Mouse (Mus musculus): ENCODE measurements around the gene Slc25a10. TPM values are rescaled to one million over a fixed set of nuclear protein-coding genes. Genes with fewer than 3 reads are reported as not detected.

The Slc25a10 gene
- polyA plus RNA-seq, 1 experiment, result 68.3 TPM

- TF ChIP-seq CTCF (IDR thresholded peaks at IDR 0.05; ENCODE audit: control insufficient read depth, insufficient read depth, insufficient replicate concordance, low read depth, low read length) (no peak), POLR2A (IDR thresholded peaks at IDR 0.05; ENCODE audit: control insufficient read depth, low read depth, low read length) (no peak)
- Histone ChIP-seq H3K27me3 (ENCODE audit: control insufficient read depth, insufficient read depth, low read length) (no peaks in the 10 kb centered on the region), H3K27ac (ENCODE audit: control insufficient read depth, insufficient read depth, low read depth, low read length) (no peak overlapping the region), H3K4me1 (ENCODE audit: control insufficient read depth, insufficient read depth, low read length) (peaks cover 5% of the 10 kb centered on the region; the same call in 1 of the 2 replicates), H3K36me3 (ENCODE audit: control insufficient read depth, insufficient read depth, low read length) (no peaks in the 10 kb centered on the region; the same call in 1 of the 2 replicates), H3K4me3 (ENCODE audit: control insufficient read depth, low read depth, low read length) (no peak overlapping the region)
Measured at GRCm38 (mm10) chr11:120464365-120464764, 27.3 kb upstream of the Slc25a10 start.

GRCm38 (mm10) chr11:120465521-120465920, 26.1 kb upstream of the Slc25a10 start:
- no peak overlapping the region for H3K27ac ChIP-seq (ENCODE audit: control insufficient read depth, insufficient read depth, low read depth, low read length)
- no peak overlapping the region for H3K4me3 ChIP-seq (ENCODE audit: control insufficient read depth, low read depth, low read length)
- H3K36me3 ChIP-seq (ENCODE audit: control insufficient read depth, insufficient read depth, low read length), result peaks cover 1% of the 10 kb centered on the region; the same call in 1 of the 2 replicates

GRCm38 (mm10) chr11:120467051-120467735, 24.4 kb upstream of the Slc25a10 start, which contains the start of gene Arl16:
Gene Arl16 (minus strand): TSS chr11:120467607.
- Histone ChIP-seq H3K27me3 (ENCODE audit: control insufficient read depth, insufficient read depth, low read length) (no peaks in the 10 kb centered on the region), H3K4me1 (ENCODE audit: control insufficient read depth, insufficient read depth, low read length) (peaks cover 5% of the 10 kb centered on the region; the same call in 1 of the 2 replicates), H3K36me3 (ENCODE audit: control insufficient read depth, insufficient read depth, low read length) (peaks cover 1% of the 10 kb centered on the region; the same call in 1 of the 2 replicates), H3K27ac (ENCODE audit: control insufficient read depth, insufficient read depth, low read depth, low read length) (peak within 1 kb of the TSS; percentile 73), H3K4me3 (ENCODE audit: control insufficient read depth, low read depth, low read length) (peak within 1 kb of the TSS; percentile 95)
- TF ChIP-seq POLR2A (IDR thresholded peaks at IDR 0.05; ENCODE audit: control insufficient read depth, low read depth, low read length) (peak; percentile 88), CTCF (IDR thresholded peaks at IDR 0.05; ENCODE audit: control insufficient read depth, insufficient read depth, insufficient replicate concordance, low read depth, low read length) (no peak)

More at GRCm38 (mm10) chr11:120465521-120465920, 26.1 kb upstream of the Slc25a10 start:
- H3K27me3 ChIP-seq (ENCODE audit: control insufficient read depth, insufficient read depth, low read length), result no peaks in the 10 kb centered on the region
- TF ChIP-seq CTCF (IDR thresholded peaks at IDR 0.05; ENCODE audit: control insufficient read depth, insufficient read depth, insufficient replicate concordance, low read depth, low read length), result no peak
- no peak for TF ChIP-seq POLR2A (IDR thresholded peaks at IDR 0.05; ENCODE audit: control insufficient read depth, low read depth, low read length)
- H3K4me1 ChIP-seq (ENCODE audit: control insufficient read depth, insufficient read depth, low read length), result peaks cover 5% of the 10 kb centered on the region; the same call in 1 of the 2 replicates

- H3K27ac ChIP-seq (ENCODE audit: control insufficient read depth, insufficient read depth, low read depth, low read length), result peak overlapping the region; percentile 73
- H3K27me3 ChIP-seq (ENCODE audit: control insufficient read depth, insufficient read depth, low read length), result no peaks in the 10 kb centered on the region
- H3K4me1 ChIP-seq (ENCODE audit: control insufficient read depth, insufficient read depth, low read length), result peaks cover 5% of the 10 kb centered on the region; the same call in 1 of the 2 replicates
- H3K4me3 ChIP-seq (ENCODE audit: control insufficient read depth, low read depth, low read length), result peak overlapping the region; percentile 95
- TF ChIP-seq POLR2A (IDR thresholded peaks at IDR 0.05; ENCODE audit: control insufficient read depth, low read depth, low read length), result no peak
- TF ChIP-seq CTCF (IDR thresholded peaks at IDR 0.05; ENCODE audit: control insufficient read depth, insufficient read depth, insufficient replicate concordance, low read depth, low read length), result no peak
- peaks cover 3% of the 10 kb centered on the region; the same call in 1 of the 2 replicates for H3K36me3 ChIP-seq (ENCODE audit: control insufficient read depth, insufficient read depth, low read length)
Measured at GRCm38 (mm10) chr11:120467736-120468092, 23.9 kb upstream of the Slc25a10 start.

- TF ChIP-seq CTCF (IDR thresholded peaks at IDR 0.05; ENCODE audit: control insufficient read depth, insufficient read depth, insufficient replicate concordance, low read depth, low read length), result no peak
- Histone ChIP-seq H3K4me3 (ENCODE audit: control insufficient read depth, low read depth, low read length) (no peak overlapping the region), H3K4me1 (ENCODE audit: control insufficient read depth, insufficient read depth, low read length) (no peaks in the 10 kb centered on the region), H3K27me3 (ENCODE audit: control insufficient read depth, insufficient read depth, low read length) (no peaks in the 10 kb centered on the region), H3K36me3 (ENCODE audit: control insufficient read depth, insufficient read depth, low read length) (peaks cover 3% of the 10 kb centered on the region; the same call in 1 of the 2 replicates), H3K27ac (ENCODE audit: control insufficient read depth, insufficient read depth, low read depth, low read length) (no peak overlapping the region)
Measured at GRCm38 (mm10) chr11:120472052-120472451, 19.6 kb upstream of the Slc25a10 start.

- Histone ChIP-seq H3K36me3 (ENCODE audit: control insufficient read depth, insufficient read depth, low read length) (peaks cover 2% of the 10 kb centered on the region), H3K27ac (ENCODE audit: control insufficient read depth, insufficient read depth, low read depth, low read length) (no peak overlapping the region), H3K4me1 (ENCODE audit: control insufficient read depth, insufficient read depth, low read length) (peaks cover 11% of the 10 kb centered on the region), H3K27me3 (ENCODE audit: control insufficient read depth, insufficient read depth, low read length) (no peaks in the 10 kb centered on the region), H3K4me3 (ENCODE audit: control insufficient read depth, low read depth, low read length) (0 out of 2 replicates have a peak overlapping the region, but pooled peaks have one; percentile 92)
- TF ChIP-seq POLR2A (IDR thresholded peaks at IDR 0.05; ENCODE audit: control insufficient read depth, low read depth, low read length) (no peak), CTCF (IDR thresholded peaks at IDR 0.05; ENCODE audit: control insufficient read depth, insufficient read depth, insufficient replicate concordance, low read depth, low read length) (no peak)
Measured at GRCm38 (mm10) chr11:120483448-120483934, 8.1 kb upstream of the Slc25a10 start.

- TF ChIP-seq CTCF (IDR thresholded peaks at IDR 0.05; ENCODE audit: control insufficient read depth, insufficient read depth, insufficient replicate concordance, low read depth, low read length) (no peak), POLR2A (IDR thresholded peaks at IDR 0.05; ENCODE audit: control insufficient read depth, low read depth, low read length) (peak; percentile 79)
- Histone ChIP-seq H3K36me3 (ENCODE audit: control insufficient read depth, insufficient read depth, low read length) (peaks cover 2% of the 10 kb centered on the region), H3K4me3 (ENCODE audit: control insufficient read depth, low read depth, low read length) (peak within 1 kb of the TSS; percentile 92), H3K27me3 (ENCODE audit: control insufficient read depth, insufficient read depth, low read length) (no peaks in the 10 kb centered on the region), H3K4me1 (ENCODE audit: control insufficient read depth, insufficient read depth, low read length) (peaks cover 11% of the 10 kb centered on the region), H3K27ac (ENCODE audit: control insufficient read depth, insufficient read depth, low read depth, low read length) (peak within 1 kb of the TSS; percentile 79)
Measured at GRCm38 (mm10) chr11:120484265-120484981, 7.2 kb upstream of the Slc25a10 start, which contains the start of gene Mrpl12. Gene Mrpl12 (plus strand): TSS chr11:120484613.

Data from testis, adult 2 months (tissue).